Mouse (Mus musculus) hindbrain, embryonic 16.5 days (tissue): ENCODE data around the gene Ston2. TPM values are rescaled to one million over a fixed set of nuclear protein-coding genes. Genes with fewer than 3 reads are reported as not detected.

Experiments used
- ATAC-seq: fragments of 200-750 bp; cut with Nextera tagmentation; 2 replicates; pipeline ENCODE4 v1.8.0; 2017; ENCODE audit warnings: moderate TSS enrichment, moderate library complexity
- H3K27ac ChIP-seq: fragments of 300-500 bp; sonication (generic); 2 replicates; pipeline ENCODE4 v1.5.1; 2014; ENCODE audit warnings: low read depth, mild to moderate bottlenecking, control low read depth, low read length, moderate library complexity
- H3K27me3 ChIP-seq: fragments of 300-500 bp; sonication (generic); replicated peaks from 2 replicates; pipeline ENCODE4 v1.6.1; 2014; ENCODE audit warnings: low read length; ENCODE audit not compliant: control insufficient read depth, insufficient read depth
- H3K36me3 ChIP-seq: fragments of 300-500 bp; sonication (generic); 2 replicates; pipeline ENCODE4 v1.6.1; 2014; ENCODE audit warnings: mild to moderate bottlenecking, low read length, moderate library complexity, mixed read lengths; ENCODE audit not compliant: control insufficient read depth, insufficient read depth
- H3K4me1 ChIP-seq: fragments of 300-500 bp; sonication (generic); 2 replicates; pipeline ENCODE4 v1.6.1; 2014; ENCODE audit warnings: low read depth, low read length; ENCODE audit not compliant: control insufficient read depth, insufficient read depth
- H3K4me2 ChIP-seq: fragments of 300-500 bp; sonication (generic); 2 replicates; pipeline ENCODE4 v1.6.1; 2014; ENCODE audit warnings: mild to moderate bottlenecking, low read length, control low read depth, moderate library complexity
- H3K4me3 ChIP-seq: fragments of 300-500 bp; sonication (generic); 2 replicates; pipeline ENCODE4 v1.5.1; 2014; ENCODE audit warnings: mild to moderate bottlenecking, low read length, control low read depth, moderate library complexity
- H3K9ac ChIP-seq: fragments of 300-500 bp; sonication (generic); 2 replicates; pipeline ENCODE4 v1.6.1; 2014; ENCODE audit warnings: low read depth, mild to moderate bottlenecking, control low read depth, low read length, moderate library complexity
- H3K9me3 ChIP-seq: fragments of 300-500 bp; sonication (generic); 2 replicates; pipeline ENCODE4 v1.6.1; 2014; ENCODE audit warnings: mild to moderate bottlenecking, low read length, moderate library complexity; ENCODE audit not compliant: control insufficient read depth
- WGBS: fragments of 180-500 bp; shearing (Covaris S2); extraction: QIAGEN DNeasy Blood & Tissue Kit; methylation state at CpG from one replicate; pipeline ENCODE4 v1.1.7; 2014; 5-methylcytosine and 5-hydroxymethylcytosine counted together
- polyA plus RNA-seq: library from polyadenylated mRNA; unstranded; fragments of >200 nt; fragmentation: Nextera tagmentation; extraction: Ambion mirVana; gene quantifications from 2 replicates; pipeline ENCODE4 v1.2.1, GENCODE M21; 2015

Ston2 gene
- polyA plus RNA-seq, 1 experiment from 2014 or later: 7.1 TPM

GRCm38 (mm10) chr12:91673141-91673540 is 115.0 kb downstream of the Ston2 start:
- H3K27ac ChIP-seq: no peak overlapping the region
- H3K27me3 ChIP-seq: no peaks in the 10 kb centered on the region
- no peak overlapping the region for H3K4me3 ChIP-seq
- no peaks in the 10 kb centered on the region for H3K36me3 ChIP-seq
- peak; percentile 49; the same call in 1 of the 2 replicates for ATAC-seq
- H3K4me1 ChIP-seq: peaks cover 6% of the 10 kb centered on the region; the same call in 1 of the 2 replicates
- no peaks in the 10 kb centered on the region for H3K9me3 ChIP-seq
- H3K4me2 ChIP-seq: no peak overlapping the region
- H3K9ac ChIP-seq: no peak overlapping the region
- 78% methylated on average over 6 of the region's 6 CpGs for WGBS

- peak; percentile 85 for ATAC-seq
- Histone ChIP-seq H3K9me3 (no peaks in the 10 kb centered on the region), H3K27ac (no peak overlapping the region), H3K4me2 (no peak overlapping the region), H3K36me3 (no peaks in the 10 kb centered on the region), H3K9ac (no peak overlapping the region), H3K27me3 (no peaks in the 10 kb centered on the region), H3K4me1 (peaks cover 9% of the 10 kb centered on the region), H3K4me3 (no peak overlapping the region)
- 57% methylated on average over 7 of the region's 7 CpGs for WGBS
These were observed 115.7 kb downstream of the Ston2 start for GRCm38 (mm10) chr12:91672528-91672927.

GRCm38 (mm10) chr12:91668529-91669245 is 119.5 kb downstream of the Ston2 start:
- Histone ChIP-seq H3K4me3 (no peak overlapping the region), H3K36me3 (no peaks in the 10 kb centered on the region), H3K4me2 (no peak overlapping the region), H3K9me3 (no peaks in the 10 kb centered on the region), H3K27me3 (no peaks in the 10 kb centered on the region), H3K4me1 (peaks cover 8% of the 10 kb centered on the region; the same call in 1 of the 2 replicates), H3K27ac (no peak overlapping the region), H3K9ac (no peak overlapping the region)
- ATAC-seq: no peak
- WGBS: 57% methylated on average over 16 of the region's 16 CpGs

- no peak; the same call in 1 of the 2 replicates for ATAC-seq
- no peaks in the 10 kb centered on the region for H3K9me3 ChIP-seq
- H3K4me1 ChIP-seq: peaks cover 8% of the 10 kb centered on the region; the same call in 1 of the 2 replicates
- no peak overlapping the region for H3K4me2 ChIP-seq
- no peak overlapping the region for H3K9ac ChIP-seq
- no peak overlapping the region for H3K27ac ChIP-seq
- WGBS: 49% methylated on average over 7 of the region's 7 CpGs
- no peaks in the 10 kb centered on the region for H3K36me3 ChIP-seq
- no peaks in the 10 kb centered on the region for H3K27me3 ChIP-seq
- no peak overlapping the region for H3K4me3 ChIP-seq
These were observed 120.4 kb downstream of the Ston2 start for GRCm38 (mm10) chr12:91667741-91668140.

GRCm38 (mm10) chr12:91666607-91667006 is 121.6 kb downstream of the Ston2 start:
- H3K27me3 ChIP-seq: no peaks in the 10 kb centered on the region
- no peaks in the 10 kb centered on the region for H3K9me3 ChIP-seq
- no peak overlapping the region for H3K9ac ChIP-seq
- no peaks in the 10 kb centered on the region for H3K36me3 ChIP-seq
- no peak overlapping the region for H3K27ac ChIP-seq
- 91% methylated on average over 3 of the region's 3 CpGs for WGBS
- H3K4me3 ChIP-seq: no peak overlapping the region
- ATAC-seq: no peak
- H3K4me2 ChIP-seq: no peak overlapping the region
- peaks cover 6% of the 10 kb centered on the region; the same call in 1 of the 2 replicates for H3K4me1 ChIP-seq

GRCm38 (mm10) chr12:91665431-91665830 is 122.8 kb downstream of the Ston2 start:
- WGBS: 92% methylated on average over 5 of the region's 5 CpGs
- peaks cover 6% of the 10 kb centered on the region; the same call in 1 of the 2 replicates for H3K4me1 ChIP-seq
- no peaks in the 10 kb centered on the region for H3K9me3 ChIP-seq
- no peak overlapping the region for H3K9ac ChIP-seq
- H3K27ac ChIP-seq: no peak overlapping the region
- H3K4me3 ChIP-seq: no peak overlapping the region
- no peaks in the 10 kb centered on the region for H3K27me3 ChIP-seq
- H3K4me2 ChIP-seq: no peak overlapping the region
- ATAC-seq: no peak
- H3K36me3 ChIP-seq: no peaks in the 10 kb centered on the region

- 91% methylated on average over 6 of the region's 6 CpGs for WGBS
- ATAC-seq: no peak
- H3K9me3 ChIP-seq: no peaks in the 10 kb centered on the region
- no peaks in the 10 kb centered on the region for H3K36me3 ChIP-seq
- no peak overlapping the region for H3K27ac ChIP-seq
- H3K4me2 ChIP-seq: no peak overlapping the region
- peaks cover 6% of the 10 kb centered on the region; the same call in 1 of the 2 replicates for H3K4me1 ChIP-seq
- H3K27me3 ChIP-seq: no peaks in the 10 kb centered on the region
- H3K4me3 ChIP-seq: no peak overlapping the region
- H3K9ac ChIP-seq: no peak overlapping the region
These were observed 124.9 kb downstream of the Ston2 start for GRCm38 (mm10) chr12:91663260-91663659.

GRCm38 (mm10) chr12:91662844-91663243 is 125.3 kb downstream of the Ston2 start:
- 91% methylated on average over 4 of the region's 4 CpGs for WGBS
- ATAC-seq: no peak

GRCm38 (mm10) chr12:91660640-91661417 is 127.4 kb downstream of the Ston2 start:
- Histone ChIP-seq H3K36me3 (no peaks in the 10 kb centered on the region), H3K9ac (no peak overlapping the region), H3K9me3 (no peaks in the 10 kb centered on the region), H3K27me3 (no peaks in the 10 kb centered on the region), H3K4me3 (no peak overlapping the region), H3K4me2 (no peak overlapping the region), H3K4me1 (no peaks in the 10 kb centered on the region), H3K27ac (no peak overlapping the region)
- no peak for ATAC-seq
- WGBS: 92% methylated on average over 12 of the region's 12 CpGs

More at GRCm38 (mm10) chr12:91662844-91663243, 125.3 kb downstream of the Ston2 start:
- Histone ChIP-seq H3K4me1 (peaks cover 6% of the 10 kb centered on the region; the same call in 1 of the 2 replicates), H3K36me3 (no peaks in the 10 kb centered on the region), H3K27me3 (no peaks in the 10 kb centered on the region), H3K4me2 (no peak overlapping the region), H3K9me3 (no peaks in the 10 kb centered on the region), H3K9ac (no peak overlapping the region), H3K4me3 (no peak overlapping the region), H3K27ac (no peak overlapping the region)
